In the genomic region with DNA sequence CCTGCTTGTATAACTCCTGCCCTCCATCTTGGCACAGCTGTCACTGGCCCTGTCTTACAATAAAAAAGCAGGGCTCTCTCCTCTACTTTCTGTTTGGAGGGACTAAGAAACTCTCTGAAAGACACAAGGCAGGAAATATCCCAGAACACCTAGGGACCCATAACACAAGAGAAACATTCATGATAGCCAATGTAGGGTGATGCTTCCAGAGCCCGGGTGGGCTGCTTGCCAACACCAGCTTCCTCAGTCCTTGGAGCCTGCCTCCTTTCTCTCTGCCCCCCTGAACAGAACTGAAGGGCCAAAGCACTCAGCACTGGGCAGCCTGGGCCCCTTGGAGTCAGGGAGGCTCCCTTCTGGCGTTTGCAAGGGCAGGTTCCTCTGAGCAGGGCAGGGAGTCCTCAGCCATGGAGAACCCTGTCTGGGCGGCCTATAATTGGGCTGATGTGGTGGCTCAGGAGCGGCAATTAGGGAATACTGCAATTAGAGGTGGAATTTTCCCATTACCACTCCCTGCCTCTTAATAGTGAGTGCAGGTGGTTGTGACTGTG, we compare ENCODE assay signal across 8 mouse cellular contexts. TPM values are rescaled to one million over a fixed set of nuclear protein-coding genes. Genes with fewer than 3 reads are reported as not detected.
DNase-seq lines count a peak whose midpoint lies in the region; ATAC-seq and TF ChIP-seq lines count a peak whose summit lies in the region.

No protein-coding gene starts in this region.

- DNase-seq in lung, adult 2 months = no peak
- peak; percentile 76 for DNase-seq in cerebellum, adult 9-11 months
- DNase-seq in right cerebral cortex, adult 2 months (ENCODE audit: low spot score in 2 of 2) = no peak
- no peak for DNase-seq in spleen, postnatal 14 days (ENCODE audit: low spot score in 2 of 2)
- no peak for DNase-seq in thymus, adult 2 months

- no peak overlapping the region for H3K4me3 ChIP-seq in lung, embryonic 15.5 days
- H3K4me3 ChIP-seq in lung, adult 2 months (replicated peaks; ENCODE audit: extremely low read depth, low read depth, low read length) = no peak overlapping the region
- no peak overlapping the region for H3K4me3 ChIP-seq in intestine, embryonic 16.5 days (ENCODE audit: low read length)
- H3K4me3 ChIP-seq in midbrain, embryonic 16.5 days (ENCODE audit: low read depth, low read length) = no peak overlapping the region
- no peak overlapping the region for H3K4me3 ChIP-seq in thymus, adult 2 months (ENCODE audit: control insufficient read depth, insufficient read depth, low read length)

- H3K9ac ChIP-seq in lung, embryonic 15.5 days = no peak overlapping the region
- no peak overlapping the region for H3K9ac ChIP-seq in intestine, embryonic 16.5 days (ENCODE audit: low read depth, low read length)
- no peak overlapping the region for H3K9ac ChIP-seq in midbrain, embryonic 16.5 days (ENCODE audit: low read depth, low read length)

- H3K4me2 ChIP-seq in lung, embryonic 15.5 days = peak overlapping the region; percentile 29; the same call in 1 of the 2 replicates
- H3K4me2 ChIP-seq in intestine, embryonic 16.5 days (ENCODE audit: low read depth, low read length) = no peak overlapping the region
- H3K4me2 ChIP-seq in midbrain, embryonic 16.5 days (ENCODE audit: low read length) = no peak overlapping the region

- 29% methylated on average over 4 of the region's 4 CpGs for WGBS in lung, embryonic 15.5 days
- WGBS in lung, adult 2 months = 22% methylated on average over 4 of the region's 4 CpGs
- WGBS in intestine, embryonic 16.5 days = 47% methylated on average over 4 of the region's 4 CpGs
- WGBS in midbrain, embryonic 16.5 days = 18% methylated on average over 4 of the region's 4 CpGs
- WGBS in thymus, adult 2 months = 61% methylated on average over 4 of the region's 4 CpGs

- no peak overlapping the region for H3K27ac ChIP-seq in lung, embryonic 15.5 days
- H3K27ac ChIP-seq in intestine, embryonic 16.5 days (ENCODE audit: low read length) = peak overlapping the region; percentile 39
- no peak overlapping the region for H3K27ac ChIP-seq in midbrain, embryonic 16.5 days (ENCODE audit: low read length)
- H3K27ac ChIP-seq in thymus, adult 2 months (ENCODE audit: control insufficient read depth, insufficient read depth, low read length) = no peak overlapping the region

- TF ChIP-seq CTCF in lung, adult 2 months (IDR thresholded peaks at IDR 0.05; ENCODE audit: insufficient read depth, low read length) = no peak
- no peak for TF ChIP-seq CTCF in thymus, adult 2 months (IDR thresholded peaks at IDR 0.05; ENCODE audit: borderline replicate concordance, control insufficient read depth, extremely low read depth, insufficient read depth, low read length, poor library complexity)

- no peak for TF ChIP-seq POLR2A in lung, adult 2 months (IDR thresholded peaks at IDR 0.05; ENCODE audit: borderline replicate concordance, extremely low read depth, low read depth, low read length)
- TF ChIP-seq POLR2A in thymus, adult 2 months (IDR thresholded peaks at IDR 0.05; ENCODE audit: control insufficient read depth, extremely low read depth, insufficient read depth, low read length, poor library complexity) = no peak

- H3K36me3 ChIP-seq in lung, embryonic 15.5 days = no peaks in the 10 kb centered on the region
- no peaks in the 10 kb centered on the region for H3K36me3 ChIP-seq in intestine, embryonic 16.5 days (ENCODE audit: control insufficient read depth, insufficient read depth, low read length)
- no peaks in the 10 kb centered on the region for H3K36me3 ChIP-seq in midbrain, embryonic 16.5 days (ENCODE audit: control insufficient read depth, insufficient read depth, low read length)
- no peaks in the 10 kb centered on the region for H3K36me3 ChIP-seq in thymus, adult 2 months (ENCODE audit: control insufficient read depth, insufficient read depth, low read length)

- ATAC-seq in lung, embryonic 15.5 days (ENCODE audit: borderline replicate concordance, extremely low read depth, low FRiP score, low TSS enrichment) = peak; percentile 50; the same call in 1 of the 2 replicates
- ATAC-seq in intestine, embryonic 16.5 days = peak; percentile 47
- 0 out of 2 replicates have a peak, but pooled peaks have one; percentile 49 for ATAC-seq in midbrain, embryonic 16.5 days

- H3K27me3 ChIP-seq in lung, embryonic 15.5 days = peaks cover 43% of the 10 kb centered on the region
- H3K27me3 ChIP-seq in intestine, embryonic 16.5 days (replicated peaks; ENCODE audit: control insufficient read depth, insufficient read depth, low read length) = peaks cover 24% of the 10 kb centered on the region
- H3K27me3 ChIP-seq in midbrain, embryonic 16.5 days (ENCODE audit: control insufficient read depth, insufficient read depth, low read depth, low read length) = peaks cover 16% of the 10 kb centered on the region
- H3K27me3 ChIP-seq in thymus, adult 2 months (ENCODE audit: control insufficient read depth, insufficient read depth, low read length) = peaks cover 10% of the 10 kb centered on the region; the same call in 1 of the 2 replicates

- H3K4me1 ChIP-seq in lung, embryonic 15.5 days = peaks cover 16% of the 10 kb centered on the region
- peaks cover 7% of the 10 kb centered on the region for H3K4me1 ChIP-seq in lung, adult 2 months (ENCODE audit: control insufficient read depth, insufficient read depth, low read length)
- H3K4me1 ChIP-seq in intestine, embryonic 16.5 days (ENCODE audit: control insufficient read depth, insufficient read depth, low read length) = peaks cover 13% of the 10 kb centered on the region
- H3K4me1 ChIP-seq in midbrain, embryonic 16.5 days (ENCODE audit: control insufficient read depth, insufficient read depth, low read length) = peaks cover 22% of the 10 kb centered on the region
- peaks cover 3% of the 10 kb centered on the region; the same call in 1 of the 2 replicates for H3K4me1 ChIP-seq in thymus, adult 2 months (replicated peaks; ENCODE audit: control insufficient read depth, insufficient read depth, low read length)

- H3K9me3 ChIP-seq in lung, embryonic 15.5 days = no peaks in the 10 kb centered on the region
- no peaks in the 10 kb centered on the region for H3K9me3 ChIP-seq in intestine, embryonic 16.5 days (ENCODE audit: control insufficient read depth, low read length)
- H3K9me3 ChIP-seq in midbrain, embryonic 16.5 days (replicated peaks; ENCODE audit: control insufficient read depth, low read length, poor library complexity, severe bottlenecking) = no peaks in the 10 kb centered on the region

RNA-seq across cellular contexts. Expression of a gene that starts 5.4 kb away (rescaled TPM):
- polyA plus RNA-seq in lung, embryonic 15.5 days (2015; fragmentation: Nextera tagmentation; extraction: Ambion mirVana) = 0.37 and 0.48 TPM in 2 replicates
- polyA plus RNA-seq in lung, adult 2 months (2012; rRNA removed) = 0.05 and 0.14 TPM in 2 replicates
- 1.1 and 1.4 TPM in 2 replicates for polyA plus RNA-seq in intestine, embryonic 16.5 days (2015; fragmentation: Nextera tagmentation; extraction: Ambion mirVana)
- polyA plus RNA-seq in midbrain, embryonic 16.5 days (2015; fragmentation: Nextera tagmentation; extraction: Ambion mirVana) = 2.3 and 4.1 TPM in 2 replicates
- polyA plus RNA-seq in thymus, adult 2 months (2012; rRNA removed) = 0.05 and 0.70 TPM in 2 replicates
